ENCODE assay signal across 8 mouse cellular contexts in the genomic region with DNA sequence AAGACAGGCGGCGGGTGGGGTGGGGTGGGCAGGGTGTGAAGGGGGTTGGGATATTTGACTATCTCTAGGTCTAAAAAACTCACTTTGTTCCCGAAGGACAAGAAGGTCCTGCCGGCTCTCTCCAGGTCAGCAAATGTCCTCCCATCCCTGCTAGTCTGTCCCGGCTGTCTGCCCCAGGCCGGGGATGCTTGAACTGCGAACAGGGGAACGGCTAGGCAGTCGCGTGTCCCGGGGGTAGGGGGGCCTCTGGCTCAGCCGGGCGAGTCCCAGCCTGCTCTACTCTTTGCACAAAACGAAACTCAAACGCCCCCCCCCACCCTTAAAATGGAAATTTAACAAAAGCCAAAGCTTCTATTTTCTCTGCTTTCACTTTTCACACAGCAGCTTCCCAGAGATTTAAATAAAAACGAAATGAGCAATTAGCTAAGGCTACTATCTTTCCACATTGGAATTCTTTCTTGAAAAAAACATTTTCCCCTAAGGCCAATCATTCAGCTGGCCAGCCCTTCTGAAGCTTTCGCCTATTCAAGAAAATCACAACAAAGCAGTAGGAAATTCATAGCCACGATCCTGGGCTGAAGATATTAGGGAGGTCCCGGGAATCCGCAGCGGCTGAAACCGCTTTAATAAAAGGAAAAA. TPM values are rescaled to one million over a fixed set of nuclear protein-coding genes. Genes with fewer than 3 reads are reported as not detected.
DNase-seq lines count a peak whose midpoint lies in the region; ATAC-seq and TF ChIP-seq lines count a peak whose summit lies in the region.

No protein-coding gene starts in this region.

- in situ Hi-C loops in CH12.LX (cut with MboI; ENCODE audit: low pct_ligation_motif_present, low pct_unique_long_range_greater_than_20kb, low sequenced_read_pairs) = no loop called here

- H3K4me1 ChIP-seq in CH12.LX (ENCODE audit: control insufficient read depth in 1 of 2, insufficient read depth in 2 of 2) = no peaks in the 10 kb centered on the region
- peaks cover 41% of the 10 kb centered on the region for H3K4me1 ChIP-seq in heart, embryonic 10.5 days
- H3K4me1 ChIP-seq in kidney, embryonic 14.5 days (ENCODE audit: control insufficient read depth, insufficient read depth, low read length) = peaks cover 8% of the 10 kb centered on the region; the same call in 1 of the 2 replicates
- peaks cover 9% of the 10 kb centered on the region for H3K4me1 ChIP-seq in lung, postnatal 0 days (ENCODE audit: insufficient read depth, low read depth, low read length)
- peaks cover 12% of the 10 kb centered on the region for H3K4me1 ChIP-seq in stomach, embryonic 16.5 days (ENCODE audit: control insufficient read depth, insufficient read depth, low read length)

- no peak overlapping the region for H3K9ac ChIP-seq in CH12.LX (ENCODE audit: insufficient read depth, low read depth)
- peak overlapping the region; percentile 78 for H3K9ac ChIP-seq in kidney, embryonic 14.5 days (ENCODE audit: low read depth, low read length)
- H3K9ac ChIP-seq in lung, postnatal 0 days (replicated peaks; ENCODE audit: low read depth) = peak overlapping the region; percentile 56
- H3K9ac ChIP-seq in stomach, embryonic 16.5 days (ENCODE audit: low read length) = peak overlapping the region; percentile 87

- no peaks in the 10 kb centered on the region for H3K27me3 ChIP-seq in CH12.LX (replicated peaks)
- peaks cover 45% of the 10 kb centered on the region for H3K27me3 ChIP-seq in heart, embryonic 10.5 days (ENCODE audit: insufficient read depth, poor library complexity, severe bottlenecking)
- no peaks in the 10 kb centered on the region for H3K27me3 ChIP-seq in kidney, embryonic 14.5 days (ENCODE audit: control insufficient read depth, insufficient read depth, low read length)
- no peaks in the 10 kb centered on the region for H3K27me3 ChIP-seq in lung, postnatal 0 days (replicated peaks; ENCODE audit: insufficient read depth, low read length)
- no peaks in the 10 kb centered on the region for H3K27me3 ChIP-seq in stomach, embryonic 16.5 days (ENCODE audit: control insufficient read depth, insufficient read depth, low read length)

- TF ChIP-seq CTCF in CH12.LX (conservative IDR thresholded peaks at IDR 0.05 in 1 of 2, IDR thresholded peaks at IDR 0.05 in 1 of 2; ENCODE audit: low read depth in 2 of 2, low read length in 2 of 2) = no peak
- TF ChIP-seq CTCF in lung, postnatal 0 days (IDR thresholded peaks at IDR 0.05) = no peak

- TF ChIP-seq RAD21 in CH12.LX (IDR thresholded peaks at IDR 0.05; ENCODE audit: low read depth, low read length) = no peak

- peak overlapping the region; percentile 16; the same call in 1 of the 2 replicates for H3K4me2 ChIP-seq in CH12.LX (ENCODE audit: insufficient read depth, low read depth, poor library complexity, severe bottlenecking)
- H3K4me2 ChIP-seq in kidney, embryonic 14.5 days (replicated peaks; ENCODE audit: low read depth, low read length) = peak overlapping the region; percentile 75
- peak overlapping the region; percentile 77 for H3K4me2 ChIP-seq in lung, postnatal 0 days (replicated peaks; ENCODE audit: low read depth, low read length)
- peak overlapping the region; percentile 94 for H3K4me2 ChIP-seq in stomach, embryonic 16.5 days (ENCODE audit: low read depth, low read length)

- H3K4me3 ChIP-seq in CH12.LX (replicated peaks in 1 of 3; ENCODE audit: low read depth in 2 of 3, low read length in 2 of 3, poor library complexity in 1 of 3) = no peak overlapping the region
- H3K4me3 ChIP-seq in heart, embryonic 10.5 days = peak overlapping the region; percentile 77
- peak overlapping the region; percentile 99 for H3K4me3 ChIP-seq in kidney, embryonic 14.5 days (ENCODE audit: low read length)
- peak overlapping the region; percentile 45 for H3K4me3 ChIP-seq in lung, postnatal 0 days (ENCODE audit: low read depth, low read length)
- peak overlapping the region; percentile 55 for H3K4me3 ChIP-seq in stomach, embryonic 16.5 days (replicated peaks; ENCODE audit: low read length)

- ATAC-seq in kidney, embryonic 14.5 days (ENCODE audit: low FRiP score, low TSS enrichment) = no peak
- no peak for ATAC-seq in lung, postnatal 0 days
- no peak for ATAC-seq in stomach, embryonic 16.5 days (ENCODE audit: insufficient read depth, low FRiP score)

- under 1% methylated on average over 22 of the region's 22 CpGs for WGBS in heart, embryonic 10.5 days
- 3% methylated on average over 22 of the region's 22 CpGs for WGBS in kidney, embryonic 14.5 days
- WGBS in lung, postnatal 0 days = 5% methylated on average over 20 of the region's 22 CpGs
- WGBS in stomach, embryonic 16.5 days = 7% methylated on average over 22 of the region's 22 CpGs

- DNase-seq in CH12.LX (ENCODE audit: extremely low read depth) = no peak
- DNase-seq in adrenal gland, postnatal 10 days = peak; percentile 64
- DNase-seq in heart, embryonic 10.5 days (ENCODE audit: low spot score) = no peak
- DNase-seq in lung, postnatal 0 days (ENCODE audit: low spot score) = peak; percentile 64
- no peak for DNase-seq in spleen, postnatal 4 days (ENCODE audit: low spot score in 2 of 2)
- no peak for DNase-seq in cerebellum, adult 8-10 months

- TF ChIP-seq EP300 in CH12.LX (IDR thresholded peaks at IDR 0.05; ENCODE audit: low read length) = no peak
- no peak for TF ChIP-seq EP300 in lung, postnatal 0 days (IDR thresholded peaks at IDR 0.05)

- no peaks in the 10 kb centered on the region for H3K79me2 ChIP-seq in CH12.LX (replicated peaks; ENCODE audit: control insufficient read depth, extremely low read depth, insufficient read depth, poor library complexity, severe bottlenecking)

- no peak overlapping the region for H3K27ac ChIP-seq in CH12.LX (ENCODE audit: insufficient read depth, low read depth)
- H3K27ac ChIP-seq in heart, embryonic 10.5 days = peak overlapping the region; percentile 80
- H3K27ac ChIP-seq in kidney, embryonic 14.5 days (ENCODE audit: low read depth, low read length) = peak overlapping the region; percentile 93
- peak overlapping the region; percentile 88 for H3K27ac ChIP-seq in lung, postnatal 0 days (ENCODE audit: low read length)
- H3K27ac ChIP-seq in stomach, embryonic 16.5 days (ENCODE audit: low read length) = peak overlapping the region; percentile 88

- peaks cover 44% of the 10 kb centered on the region for H3K9me3 ChIP-seq in CH12.LX (replicated peaks; ENCODE audit: low read length)
- H3K9me3 ChIP-seq in heart, embryonic 10.5 days = no peaks in the 10 kb centered on the region
- H3K9me3 ChIP-seq in kidney, embryonic 14.5 days (ENCODE audit: control insufficient read depth, low read length) = no peaks in the 10 kb centered on the region
- H3K9me3 ChIP-seq in lung, postnatal 0 days (ENCODE audit: low read length) = no peaks in the 10 kb centered on the region
- H3K9me3 ChIP-seq in stomach, embryonic 16.5 days (replicated peaks; ENCODE audit: control insufficient read depth, low read length) = no peaks in the 10 kb centered on the region

- dilution Hi-C loops in CH12.LX (cut with MboI; ENCODE audit: extremely low pct_ligation_motif_present, extremely low pct_unique_long_range_greater_than_20kb, low sequenced_read_pairs) = no loop called here

- no peak for TF ChIP-seq POLR2A in CH12.LX (IDR thresholded peaks at IDR 0.05; ENCODE audit: low read depth, low read length)

- no peaks in the 10 kb centered on the region for H3K36me3 ChIP-seq in CH12.LX (replicated peaks in 1 of 2; ENCODE audit: control insufficient read depth in 1 of 2, insufficient read depth in 1 of 2, low read length in 1 of 2)
- H3K36me3 ChIP-seq in heart, embryonic 10.5 days = peaks cover 10% of the 10 kb centered on the region; the same call in 1 of the 2 replicates
- H3K36me3 ChIP-seq in kidney, embryonic 14.5 days (ENCODE audit: control insufficient read depth, insufficient read depth, low read length) = peaks cover 28% of the 10 kb centered on the region
- no peaks in the 10 kb centered on the region for H3K36me3 ChIP-seq in lung, postnatal 0 days (ENCODE audit: insufficient read depth, low read length)
- H3K36me3 ChIP-seq in stomach, embryonic 16.5 days (ENCODE audit: control insufficient read depth, insufficient read depth, low read length) = 0 out of 2 replicates have a peak, but pooled peaks cover 5% of the 10 kb centered on the region

TF ChIP-seq in CH12.LX, 34 proteins besides CTCF, POLR2A, EP300 and RAD21:
- TF ChIP-seq RCOR1 (conservative IDR thresholded peaks at IDR 0.05; ENCODE audit: low read depth, low read length) (no peak), TCF12 (IDR thresholded peaks at IDR 0.05; ENCODE audit: low read depth, low read length) (no peak), IRF4 (IDR thresholded peaks at IDR 0.05; ENCODE audit: low read depth, low read length) (peak; percentile 29; the same call in 1 of the 2 replicates), USF1 (IDR thresholded peaks at IDR 0.05; ENCODE audit: low read depth, low read length) (no peak)
TF ChIP-seq in CH12.LX: peak in this region for 1.

RNA-seq across cellular contexts. Expression of gene Zfp503, which starts 6.0 kb away (rescaled TPM):
- total RNA-seq in CH12.LX (2012; rRNA removed) (not detected in 2 replicates), CH12.LX (2014; rRNA removed) (not detected in 2 replicates)
- not detected in 2 replicates for polyA plus RNA-seq in CH12.LX (2012; ENCODE audit: insufficient read length, low read depth)
- total RNA-seq in adrenal gland, postnatal 10 days (2021) = 10 to 100 TPM; 17.9 to 25.1 TPM
- polyA plus RNA-seq in heart, embryonic 10.5 days (2016; fragmentation: Nextera tagmentation; extraction: Ambion mirVana) = 3.2 and 13.4 TPM in 2 replicates
- polyA plus RNA-seq in kidney, embryonic 14.5 days (2014; fragmentation: Nextera tagmentation; extraction: Ambion mirVana) = 26.7 and 44.3 TPM in 2 replicates
- polyA plus RNA-seq in lung, postnatal 0 days (2015; fragmentation: Nextera tagmentation; extraction: Ambion mirVana) = 16.7 and 18.6 TPM in 2 replicates
- polyA plus RNA-seq in stomach, embryonic 16.5 days (2015; fragmentation: Nextera tagmentation; extraction: Ambion mirVana) = 7.1 and 10.1 TPM in 2 replicates

RNA-seq across cellular contexts. Expression of gene Lrmda, which starts 36.1 kb away (rescaled TPM):
- total RNA-seq in CH12.LX (2012; rRNA removed) (0.63 and 0.89 TPM in 2 replicates), CH12.LX (2014; rRNA removed) (1.9 TPM in 2 replicates)
- 2.8 and 3.7 TPM in 2 replicates for polyA plus RNA-seq in CH12.LX (2012; ENCODE audit: insufficient read length, low read depth)
- total RNA-seq in adrenal gland, postnatal 10 days (2021) = 1 to 10 TPM; 3.6 to 4.9 TPM
- polyA plus RNA-seq in heart, embryonic 10.5 days (2016; fragmentation: Nextera tagmentation; extraction: Ambion mirVana) = 0.60 and 1.1 TPM in 2 replicates
- polyA plus RNA-seq in kidney, embryonic 14.5 days (2014; fragmentation: Nextera tagmentation; extraction: Ambion mirVana) = 0.29 and 0.53 TPM in 2 replicates
- polyA plus RNA-seq in lung, postnatal 0 days (2015; fragmentation: Nextera tagmentation; extraction: Ambion mirVana) = 0.86 and 1.6 TPM in 2 replicates
- 0.86 and 0.94 TPM in 2 replicates for polyA plus RNA-seq in stomach, embryonic 16.5 days (2015; fragmentation: Nextera tagmentation; extraction: Ambion mirVana)

Comparison
In these comparisons a context has a peak if more than half of its experiments do, and no peak if none do; other contexts are left out.
1. DNase-seq: peak in adrenal gland, postnatal 10 days (single experiment) and lung, postnatal 0 days (single experiment); none in CH12.LX (single experiment), heart, embryonic 10.5 days (single experiment), spleen, postnatal 4 days (0 of 2) and cerebellum, adult 8-10 months (single experiment).
2. H3K4me2 ChIP-seq: peak in every context shown above with its lines; median percentile 94 in stomach, embryonic 16.5 days; 77 in lung, postnatal 0 days; 75 in kidney, embryonic 14.5 days; 16 in CH12.LX.
3. H3K4me3 ChIP-seq: peak in heart, embryonic 10.5 days (single experiment), kidney, embryonic 14.5 days (single experiment), lung, postnatal 0 days (single experiment) and stomach, embryonic 16.5 days (single experiment); none in CH12.LX (0 of 3).